Mouse (Mus musculus) erythroblast, embryonic 14.5 days (primary cell): ENCODE data around the gene Creb3l1.

ENCODE experiments used
- GATA1 ChIP-seq: IDR thresholded peaks from 2 replicates; pipeline ENCODE4 v1.6.1; 2012; ENCODE audit warnings: low read length, inconsistent platforms, mixed read lengths
- TAL1 ChIP-seq: IDR thresholded peaks from 3 replicates; pipeline ENCODE4 v1.6.1; 2012; ENCODE audit warnings: low read length, inconsistent platforms, mixed read lengths

DNA sequence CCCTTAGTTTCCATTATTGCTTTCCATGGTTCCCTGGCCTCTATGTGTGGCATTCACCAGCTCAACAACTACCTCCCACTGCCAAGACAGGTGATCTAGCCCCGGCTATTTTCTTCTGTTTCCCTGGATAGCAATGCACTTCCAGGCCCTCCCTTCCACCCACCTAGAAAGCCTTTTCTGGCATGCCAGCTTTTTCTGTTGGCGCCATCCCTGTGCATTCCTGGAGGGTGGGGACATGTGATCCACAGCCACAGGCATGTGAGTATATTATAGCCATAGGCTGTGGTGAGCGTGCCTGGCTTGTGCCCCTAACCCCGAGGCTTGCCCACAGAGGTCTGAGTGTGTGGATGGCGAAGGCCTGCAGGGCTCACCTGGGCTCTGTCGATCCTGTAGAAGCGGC, 88.1 kb downstream of the Creb3l1 start:
- TF ChIP-seq GATA1 (no peak), TAL1 (no peak)
